Comparison of ENCODE assay signal across 8 mouse cellular contexts in the genomic region with DNA sequence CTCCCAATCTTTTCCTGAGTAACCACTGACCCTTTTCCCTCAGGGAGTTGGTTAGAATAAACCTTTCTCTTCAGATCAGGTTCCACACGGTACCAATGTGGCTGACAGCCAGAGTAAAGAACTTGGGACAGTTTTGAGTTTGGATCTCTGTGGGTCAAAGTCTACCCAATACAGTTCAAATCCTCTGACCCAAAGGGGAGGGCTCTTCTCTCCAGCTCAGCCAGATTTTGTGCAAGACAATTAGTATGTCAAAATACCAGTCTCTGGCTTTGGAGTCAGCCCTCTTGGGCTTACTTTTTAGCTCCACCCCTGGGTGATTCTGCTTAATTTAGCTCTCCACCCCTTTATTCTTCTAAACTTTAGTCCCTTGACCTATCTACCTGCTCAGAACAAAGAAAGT. TPM values are rescaled to one million over a fixed set of nuclear protein-coding genes. Genes with fewer than 3 reads are reported as not detected.
A peak's percentile ranks its signal among the peaks of the same experiment; 100 is the strongest.
DNase-seq lines count a peak whose midpoint lies in the region; ATAC-seq and TF ChIP-seq lines count a peak whose summit lies in the region.

No protein-coding gene starts in this region.

- H3K36me3 ChIP-seq in heart, embryonic 13.5 days, result peaks cover 28% of the 10 kb centered on the region
- peaks cover 22% of the 10 kb centered on the region for H3K36me3 ChIP-seq in embryonic facial prominence, embryonic 12.5 days
- H3K36me3 ChIP-seq in intestine, postnatal 0 days (ENCODE audit: control insufficient read depth, insufficient read depth), result peaks cover 21% of the 10 kb centered on the region
- peaks cover 15% of the 10 kb centered on the region for H3K36me3 ChIP-seq in thymus, adult 2 months (ENCODE audit: control insufficient read depth, insufficient read depth, low read length)

- TF ChIP-seq POLR2A in thymus, adult 2 months (IDR thresholded peaks at IDR 0.05; ENCODE audit: control insufficient read depth, extremely low read depth, insufficient read depth, low read length, poor library complexity), result no peak

- H3K9me3 ChIP-seq in heart, embryonic 13.5 days, result no peaks in the 10 kb centered on the region
- no peaks in the 10 kb centered on the region for H3K9me3 ChIP-seq in embryonic facial prominence, embryonic 12.5 days
- no peaks in the 10 kb centered on the region for H3K9me3 ChIP-seq in intestine, postnatal 0 days (ENCODE audit: control insufficient read depth)

- no peak for DNase-seq in heart, postnatal 4 days
- peak; percentile 52 for DNase-seq in lung, postnatal 25 days (ENCODE audit: low spot score)
- DNase-seq in c-Kit-positive CD71-positive TER-119-positive erythroid progenitor cells, embryonic 14.5 days (ENCODE audit: low spot score), result no peak
- no peak for DNase-seq in thymus, adult 2 months
- no peak for DNase-seq in thymus, adult 18-20 months

- no peak for ATAC-seq in heart, embryonic 13.5 days (ENCODE audit: extremely low read depth, insufficient number of reproducible peaks, low FRiP score, low TSS enrichment)
- no peak for ATAC-seq in embryonic facial prominence, embryonic 12.5 days (ENCODE audit: insufficient number of reproducible peaks, insufficient read depth, low FRiP score, low TSS enrichment)
- no peak for ATAC-seq in intestine, postnatal 0 days

- no peak for TF ChIP-seq CTCF in intestine, postnatal 0 days (IDR thresholded peaks at IDR 0.05; ENCODE audit: low read depth)
- no peak for TF ChIP-seq CTCF in thymus, adult 2 months (IDR thresholded peaks at IDR 0.05; ENCODE audit: borderline replicate concordance, control insufficient read depth, extremely low read depth, insufficient read depth, low read length, poor library complexity)

- no peaks in the 10 kb centered on the region for H3K27me3 ChIP-seq in heart, embryonic 13.5 days (replicated peaks)
- no peaks in the 10 kb centered on the region for H3K27me3 ChIP-seq in embryonic facial prominence, embryonic 12.5 days
- H3K27me3 ChIP-seq in intestine, postnatal 0 days (replicated peaks; ENCODE audit: control insufficient read depth, insufficient read depth, low read length), result no peaks in the 10 kb centered on the region
- H3K27me3 ChIP-seq in thymus, adult 2 months (ENCODE audit: control insufficient read depth, insufficient read depth, low read length), result no peaks in the 10 kb centered on the region

- H3K9ac ChIP-seq in heart, embryonic 13.5 days, result peak overlapping the region; percentile 71
- H3K9ac ChIP-seq in embryonic facial prominence, embryonic 12.5 days, result peak overlapping the region; percentile 52
- no peak overlapping the region for H3K9ac ChIP-seq in intestine, postnatal 0 days (ENCODE audit: low read depth, low read length)

- H3K4me2 ChIP-seq in heart, embryonic 13.5 days, result peak overlapping the region; percentile 62
- H3K4me2 ChIP-seq in embryonic facial prominence, embryonic 12.5 days (replicated peaks), result peak overlapping the region; percentile 94
- H3K4me2 ChIP-seq in intestine, postnatal 0 days (replicated peaks; ENCODE audit: low read depth), result peak overlapping the region; percentile 82; the same call in 1 of the 2 replicates

- peaks cover 36% of the 10 kb centered on the region for H3K4me1 ChIP-seq in heart, embryonic 13.5 days
- H3K4me1 ChIP-seq in embryonic facial prominence, embryonic 12.5 days, result peaks cover 23% of the 10 kb centered on the region
- H3K4me1 ChIP-seq in intestine, postnatal 0 days (replicated peaks; ENCODE audit: control insufficient read depth, insufficient read depth, low read length), result peaks cover 11% of the 10 kb centered on the region; the same call in 1 of the 2 replicates
- H3K4me1 ChIP-seq in thymus, adult 2 months (replicated peaks; ENCODE audit: control insufficient read depth, insufficient read depth, low read length), result peaks cover 10% of the 10 kb centered on the region

- peak overlapping the region; percentile 98 for H3K27ac ChIP-seq in heart, embryonic 13.5 days (replicated peaks)
- H3K27ac ChIP-seq in embryonic facial prominence, embryonic 12.5 days, result peak overlapping the region; percentile 97
- H3K27ac ChIP-seq in intestine, postnatal 0 days (ENCODE audit: low read depth, low read length), result peak overlapping the region; percentile 95; the same call in 1 of the 2 replicates
- no peak overlapping the region; the same call in 1 of the 2 replicates for H3K27ac ChIP-seq in thymus, adult 2 months (ENCODE audit: control insufficient read depth, insufficient read depth, low read length)

- H3K4me3 ChIP-seq in heart, embryonic 13.5 days, result peak overlapping the region; percentile 94
- H3K4me3 ChIP-seq in embryonic facial prominence, embryonic 12.5 days, result peak overlapping the region; percentile 93
- peak overlapping the region; percentile 85 for H3K4me3 ChIP-seq in intestine, postnatal 0 days (ENCODE audit: low read depth, low read length)
- no peak overlapping the region for H3K4me3 ChIP-seq in thymus, adult 2 months (ENCODE audit: control insufficient read depth, insufficient read depth, low read length)

- 44% methylated on average over 1 of the region's 1 CpGs for WGBS in heart, embryonic 13.5 days
- 8% methylated on average over 1 of the region's 1 CpGs for WGBS in embryonic facial prominence, embryonic 12.5 days
- WGBS in intestine, postnatal 0 days, result 32% methylated on average over 1 of the region's 1 CpGs
- 88% methylated on average over 1 of the region's 1 CpGs for WGBS in thymus, adult 2 months

RNA-seq across cellular contexts. Expression of a gene that starts 1.0 kb away (rescaled TPM):
- 288 and 320 TPM in 2 replicates for polyA plus RNA-seq in heart, embryonic 13.5 days (2015; fragmentation: Nextera tagmentation; extraction: Ambion mirVana)
- 100 to 1,000 TPM; 237 to 239 TPM for total RNA-seq in heart, postnatal 4 days (2021)
- polyA plus RNA-seq in embryonic facial prominence, embryonic 12.5 days (2016; fragmentation: Nextera tagmentation; extraction: Ambion mirVana), result 419 and 427 TPM in 2 replicates
- 265 and 269 TPM in 2 replicates for polyA plus RNA-seq in intestine, postnatal 0 days (2015; fragmentation: Nextera tagmentation; extraction: Ambion mirVana)
- polyA plus RNA-seq in thymus, adult 2 months (2012; rRNA removed), result 404 and 428 TPM in 2 replicates

RNA-seq across cellular contexts. Expression of a gene that starts 10.3 kb away (rescaled TPM):
- polyA plus RNA-seq in heart, embryonic 13.5 days (2015; fragmentation: Nextera tagmentation; extraction: Ambion mirVana), result 231 and 233 TPM in 2 replicates
- total RNA-seq in heart, postnatal 4 days (2021), result 100 to 1,000 TPM; 549 to 587 TPM
- polyA plus RNA-seq in embryonic facial prominence, embryonic 12.5 days (2016; fragmentation: Nextera tagmentation; extraction: Ambion mirVana), result 390 and 395 TPM in 2 replicates
- polyA plus RNA-seq in intestine, postnatal 0 days (2015; fragmentation: Nextera tagmentation; extraction: Ambion mirVana), result 167 and 169 TPM in 2 replicates
- 1,595 and 1,797 TPM in 2 replicates for polyA plus RNA-seq in thymus, adult 2 months (2012; rRNA removed)

RNA-seq across cellular contexts. Expression of a gene that starts 18.7 kb away (rescaled TPM):
- 1.0 and 1.1 TPM in 2 replicates for polyA plus RNA-seq in heart, embryonic 13.5 days (2015; fragmentation: Nextera tagmentation; extraction: Ambion mirVana)
- 1 to 10 TPM in 1 of 2 experiments, under 1 TPM in 1; 0.68 to 1.0 TPM for total RNA-seq in heart, postnatal 4 days (2021)
- polyA plus RNA-seq in embryonic facial prominence, embryonic 12.5 days (2016; fragmentation: Nextera tagmentation; extraction: Ambion mirVana), result 3.1 and 4.1 TPM in 2 replicates
- 1.6 and 1.7 TPM in 2 replicates for polyA plus RNA-seq in intestine, postnatal 0 days (2015; fragmentation: Nextera tagmentation; extraction: Ambion mirVana)
- 27.7 and 30.1 TPM in 2 replicates for polyA plus RNA-seq in thymus, adult 2 months (2012; rRNA removed)

RNA-seq across cellular contexts. Expression of a gene that starts 35.1 kb away (rescaled TPM):
- polyA plus RNA-seq in heart, embryonic 13.5 days (2015; fragmentation: Nextera tagmentation; extraction: Ambion mirVana), result 140 and 143 TPM in 2 replicates
- 100 to 1,000 TPM; 107 to 110 TPM for total RNA-seq in heart, postnatal 4 days (2021)
- polyA plus RNA-seq in embryonic facial prominence, embryonic 12.5 days (2016; fragmentation: Nextera tagmentation; extraction: Ambion mirVana), result 119 and 121 TPM in 2 replicates
- 105 and 110 TPM in 2 replicates for polyA plus RNA-seq in intestine, postnatal 0 days (2015; fragmentation: Nextera tagmentation; extraction: Ambion mirVana)
- 168 and 199 TPM in 2 replicates for polyA plus RNA-seq in thymus, adult 2 months (2012; rRNA removed)

RNA-seq across cellular contexts. Expression of a gene that starts 42.2 kb away (rescaled TPM):
- not detected in 2 replicates for polyA plus RNA-seq in heart, embryonic 13.5 days (2015; fragmentation: Nextera tagmentation; extraction: Ambion mirVana)
- under 1 TPM; 0.41 to 0.55 TPM for total RNA-seq in heart, postnatal 4 days (2021)
- polyA plus RNA-seq in embryonic facial prominence, embryonic 12.5 days (2016; fragmentation: Nextera tagmentation; extraction: Ambion mirVana), result 0.09 and 0.39 TPM in 2 replicates
- polyA plus RNA-seq in intestine, postnatal 0 days (2015; fragmentation: Nextera tagmentation; extraction: Ambion mirVana), result 0.75 and 0.83 TPM in 2 replicates
- polyA plus RNA-seq in thymus, adult 2 months (2012; rRNA removed), result 549 and 565 TPM in 2 replicates
